ENCODE assay signal across 15 mouse cellular contexts in genomic region chr11:100914415-100914814, GRCm38 (mm10). TPM values are rescaled to one million over a fixed set of nuclear protein-coding genes. Genes with fewer than 3 reads are reported as not detected.
"Had no signal": no experiment of that assay in that cellular context is flagged by ENCODE, and none has a peak within 500 bp of the region (broad histone marks: within the 10 kb centered on the region; RNA-seq: fewer than 3 reads in every experiment).

No protein-coding gene starts in this region.

- H3K27ac ChIP-seq: kidney, postnatal 0 days; layer of hippocampus, adult 2 months; left cerebral cortex, adult 2 months; liver, embryonic 13.5 days; midbrain, embryonic 15.5 days; stomach, embryonic 15.5 days had no signal

- DNase-seq: kidney, adult 2 months; kidney, postnatal 25 days; layer of hippocampus, postnatal 36 days; liver, embryonic 13.5 days; lung, adult 2 months; lung, postnatal 14 days; lung, postnatal 4 days; spleen, adult 18-20 months; thymus, postnatal 25 days had no signal

- H3K4me3 ChIP-seq: layer of hippocampus, adult 2 months; left cerebral cortex, adult 2 months; liver, embryonic 13.5 days; midbrain, embryonic 15.5 days; stomach, embryonic 15.5 days had no signal

RNA-seq across cellular contexts. Expression of gene Cavin1, which starts 56.3 kb away (rescaled TPM):
- total RNA-seq: monocyte, adult 5-6 weeks had no signal
